Mouse (Mus musculus): Measurements from ENCODE around the gene Trip11. TPM values are rescaled to one million over a fixed set of nuclear protein-coding genes. Genes with fewer than 3 reads are reported as not detected.
A peak's percentile ranks its signal among the peaks of the same experiment; 100 is the strongest.

Trip11 gene
- polyA plus RNA-seq, 1 experiment from 2014 or later = 22.4 TPM

GRCm38 (mm10) chr12:101818246-101818607, 94.8 kb downstream of the Trip11 start:
- 0 out of 2 replicates have a peak, but pooled peaks cover 13% of the 10 kb centered on the region for H3K27me3 ChIP-seq (replicated peaks; ENCODE audit: control insufficient read depth, insufficient read depth, low read length)
- ATAC-seq = no peak
- 32% methylated on average over 11 of the region's 11 CpGs for WGBS
- peak overlapping the region; percentile 59 for H3K4me3 ChIP-seq (replicated peaks; ENCODE audit: low read length)
- H3K27ac ChIP-seq (ENCODE audit: low read length) = no peak overlapping the region
- H3K36me3 ChIP-seq (ENCODE audit: control insufficient read depth, insufficient read depth) = no peaks in the 10 kb centered on the region
- peak overlapping the region; percentile 58 for H3K9ac ChIP-seq (replicated peaks; ENCODE audit: low read depth, low read length)
- peaks cover 14% of the 10 kb centered on the region for H3K4me1 ChIP-seq (replicated peaks; ENCODE audit: control insufficient read depth, insufficient read depth, low read length)
- H3K4me2 ChIP-seq (ENCODE audit: low read length) = peak overlapping the region; percentile 97
- no peaks in the 10 kb centered on the region for H3K9me3 ChIP-seq (ENCODE audit: control insufficient read depth, low read length)

- H3K36me3 ChIP-seq (ENCODE audit: control insufficient read depth, insufficient read depth) = no peaks in the 10 kb centered on the region
- H3K27me3 ChIP-seq (replicated peaks; ENCODE audit: control insufficient read depth, insufficient read depth, low read length) = 0 out of 2 replicates have a peak, but pooled peaks cover 13% of the 10 kb centered on the region
- no peak overlapping the region for H3K27ac ChIP-seq (ENCODE audit: low read length)
- no peak overlapping the region for H3K9ac ChIP-seq (replicated peaks; ENCODE audit: low read depth, low read length)
- ATAC-seq = no peak
- no peak overlapping the region for H3K4me3 ChIP-seq (replicated peaks; ENCODE audit: low read length)
- no peak overlapping the region for H3K4me2 ChIP-seq (ENCODE audit: low read length)
- WGBS = 55% methylated on average over 5 of the region's 5 CpGs
- H3K4me1 ChIP-seq (replicated peaks; ENCODE audit: control insufficient read depth, insufficient read depth, low read length) = peaks cover 14% of the 10 kb centered on the region
- H3K9me3 ChIP-seq (ENCODE audit: control insufficient read depth, low read length) = no peaks in the 10 kb centered on the region
Observed at GRCm38 (mm10) chr12:101816810-101817209, 96.3 kb downstream of the Trip11 start.

GRCm38 (mm10) chr12:101815796-101816195, 97.3 kb downstream of the Trip11 start:
- H3K9ac ChIP-seq (replicated peaks; ENCODE audit: low read depth, low read length) = no peak overlapping the region

GRCm38 (mm10) chr12:101814423-101814822, 98.6 kb downstream of the Trip11 start:
- Histone ChIP-seq H3K36me3 (ENCODE audit: control insufficient read depth, insufficient read depth) (no peaks in the 10 kb centered on the region), H3K4me2 (ENCODE audit: low read length) (no peak overlapping the region), H3K4me3 (replicated peaks; ENCODE audit: low read length) (no peak overlapping the region), H3K4me1 (replicated peaks; ENCODE audit: control insufficient read depth, insufficient read depth, low read length) (peaks cover 14% of the 10 kb centered on the region), H3K9ac (replicated peaks; ENCODE audit: low read depth, low read length) (no peak overlapping the region), H3K9me3 (ENCODE audit: control insufficient read depth, low read length) (no peaks in the 10 kb centered on the region), H3K27me3 (replicated peaks; ENCODE audit: control insufficient read depth, insufficient read depth, low read length) (0 out of 2 replicates have a peak, but pooled peaks cover 8% of the 10 kb centered on the region), H3K27ac (ENCODE audit: low read length) (no peak overlapping the region)
- 82% methylated on average over 2 of the region's 2 CpGs for WGBS
- no peak for ATAC-seq

More at GRCm38 (mm10) chr12:101815796-101816195, 97.3 kb downstream of the Trip11 start:
- Histone ChIP-seq H3K4me2 (ENCODE audit: low read length) (no peak overlapping the region), H3K4me3 (replicated peaks; ENCODE audit: low read length) (no peak overlapping the region), H3K9me3 (ENCODE audit: control insufficient read depth, low read length) (no peaks in the 10 kb centered on the region), H3K27ac (ENCODE audit: low read length) (no peak overlapping the region), H3K4me1 (replicated peaks; ENCODE audit: control insufficient read depth, insufficient read depth, low read length) (peaks cover 14% of the 10 kb centered on the region), H3K27me3 (replicated peaks; ENCODE audit: control insufficient read depth, insufficient read depth, low read length) (0 out of 2 replicates have a peak, but pooled peaks cover 13% of the 10 kb centered on the region), H3K36me3 (ENCODE audit: control insufficient read depth, insufficient read depth) (no peaks in the 10 kb centered on the region)
- no peak for ATAC-seq
- WGBS = 84% methylated on average over 6 of the region's 6 CpGs

- H3K36me3 ChIP-seq (ENCODE audit: control insufficient read depth, insufficient read depth) = no peaks in the 10 kb centered on the region
- WGBS = 61% methylated on average over 6 of the region's 6 CpGs
- H3K27me3 ChIP-seq (replicated peaks; ENCODE audit: control insufficient read depth, insufficient read depth, low read length) = no peaks in the 10 kb centered on the region
- no peak overlapping the region for H3K27ac ChIP-seq (ENCODE audit: low read length)
- no peak overlapping the region for H3K4me3 ChIP-seq (replicated peaks; ENCODE audit: low read length)
- H3K9me3 ChIP-seq (ENCODE audit: control insufficient read depth, low read length) = no peaks in the 10 kb centered on the region
- H3K4me2 ChIP-seq (ENCODE audit: low read length) = no peak overlapping the region
- H3K4me1 ChIP-seq (replicated peaks; ENCODE audit: control insufficient read depth, insufficient read depth, low read length) = no peaks in the 10 kb centered on the region
- no peak for ATAC-seq
- no peak overlapping the region for H3K9ac ChIP-seq (replicated peaks; ENCODE audit: low read depth, low read length)
Observed at GRCm38 (mm10) chr12:101811181-101811580, 101.9 kb downstream of the Trip11 start.

GRCm38 (mm10) chr12:101810515-101810914, 102.6 kb downstream of the Trip11 start:
- no peaks in the 10 kb centered on the region for H3K9me3 ChIP-seq (ENCODE audit: control insufficient read depth, low read length)
- no peak overlapping the region for H3K27ac ChIP-seq (ENCODE audit: low read length)
- WGBS = 66% methylated on average over 2 of the region's 2 CpGs
- no peaks in the 10 kb centered on the region for H3K4me1 ChIP-seq (replicated peaks; ENCODE audit: control insufficient read depth, insufficient read depth, low read length)
- H3K9ac ChIP-seq (replicated peaks; ENCODE audit: low read depth, low read length) = no peak overlapping the region
- ATAC-seq = 0 out of 2 replicates have a peak, but pooled peaks have one; percentile 26
- no peaks in the 10 kb centered on the region for H3K36me3 ChIP-seq (ENCODE audit: control insufficient read depth, insufficient read depth)
- no peaks in the 10 kb centered on the region for H3K27me3 ChIP-seq (replicated peaks; ENCODE audit: control insufficient read depth, insufficient read depth, low read length)
- no peak overlapping the region for H3K4me2 ChIP-seq (ENCODE audit: low read length)
- no peak overlapping the region for H3K4me3 ChIP-seq (replicated peaks; ENCODE audit: low read length)

- 36% methylated on average over 2 of the region's 2 CpGs for WGBS
- Histone ChIP-seq H3K9me3 (ENCODE audit: control insufficient read depth, low read length) (no peaks in the 10 kb centered on the region), H3K36me3 (ENCODE audit: control insufficient read depth, insufficient read depth) (no peaks in the 10 kb centered on the region), H3K4me2 (ENCODE audit: low read length) (no peak overlapping the region), H3K27ac (ENCODE audit: low read length) (no peak overlapping the region), H3K27me3 (replicated peaks; ENCODE audit: control insufficient read depth, insufficient read depth, low read length) (no peaks in the 10 kb centered on the region), H3K9ac (replicated peaks; ENCODE audit: low read depth, low read length) (no peak overlapping the region), H3K4me3 (replicated peaks; ENCODE audit: low read length) (no peak overlapping the region), H3K4me1 (replicated peaks; ENCODE audit: control insufficient read depth, insufficient read depth, low read length) (no peaks in the 10 kb centered on the region)
- no peak for ATAC-seq
Observed at GRCm38 (mm10) chr12:101807400-101807799, 105.7 kb downstream of the Trip11 start.

- Histone ChIP-seq H3K36me3 (ENCODE audit: control insufficient read depth, insufficient read depth) (no peaks in the 10 kb centered on the region), H3K9me3 (ENCODE audit: control insufficient read depth, low read length) (no peaks in the 10 kb centered on the region), H3K4me3 (replicated peaks; ENCODE audit: low read length) (no peak overlapping the region), H3K27me3 (replicated peaks; ENCODE audit: control insufficient read depth, insufficient read depth, low read length) (no peaks in the 10 kb centered on the region), H3K4me2 (ENCODE audit: low read length) (no peak overlapping the region), H3K27ac (ENCODE audit: low read length) (no peak overlapping the region), H3K9ac (replicated peaks; ENCODE audit: low read depth, low read length) (no peak overlapping the region), H3K4me1 (replicated peaks; ENCODE audit: control insufficient read depth, insufficient read depth, low read length) (no peaks in the 10 kb centered on the region)
- 95% methylated on average over 3 of the region's 3 CpGs for WGBS
- no peak for ATAC-seq
Observed at GRCm38 (mm10) chr12:101802445-101802844, 110.6 kb downstream of the Trip11 start.

- WGBS = 81% methylated on average over 5 of the region's 5 CpGs
- no peak for ATAC-seq
- H3K27ac ChIP-seq (ENCODE audit: low read length) = no peak overlapping the region
- H3K4me3 ChIP-seq (replicated peaks; ENCODE audit: low read length) = no peak overlapping the region
- H3K9me3 ChIP-seq (ENCODE audit: control insufficient read depth, low read length) = no peaks in the 10 kb centered on the region
- H3K4me1 ChIP-seq (replicated peaks; ENCODE audit: control insufficient read depth, insufficient read depth, low read length) = no peaks in the 10 kb centered on the region
- no peaks in the 10 kb centered on the region for H3K27me3 ChIP-seq (replicated peaks; ENCODE audit: control insufficient read depth, insufficient read depth, low read length)
- H3K9ac ChIP-seq (replicated peaks; ENCODE audit: low read depth, low read length) = no peak overlapping the region
- no peaks in the 10 kb centered on the region for H3K36me3 ChIP-seq (ENCODE audit: control insufficient read depth, insufficient read depth)
- no peak overlapping the region for H3K4me2 ChIP-seq (ENCODE audit: low read length)
Observed at GRCm38 (mm10) chr12:101801744-101802143, 111.3 kb downstream of the Trip11 start.

- 87% methylated on average over 3 of the region's 3 CpGs for WGBS
- Histone ChIP-seq H3K4me1 (replicated peaks; ENCODE audit: control insufficient read depth, insufficient read depth, low read length) (no peaks in the 10 kb centered on the region), H3K4me3 (replicated peaks; ENCODE audit: low read length) (no peak overlapping the region), H3K27ac (ENCODE audit: low read length) (no peak overlapping the region), H3K9me3 (ENCODE audit: control insufficient read depth, low read length) (no peaks in the 10 kb centered on the region), H3K9ac (replicated peaks; ENCODE audit: low read depth, low read length) (no peak overlapping the region), H3K27me3 (replicated peaks; ENCODE audit: control insufficient read depth, insufficient read depth, low read length) (no peaks in the 10 kb centered on the region), H3K36me3 (ENCODE audit: control insufficient read depth, insufficient read depth) (no peaks in the 10 kb centered on the region), H3K4me2 (ENCODE audit: low read length) (no peak overlapping the region)
- no peak for ATAC-seq
Observed at GRCm38 (mm10) chr12:101801051-101801450, 112.0 kb downstream of the Trip11 start.
